Mouse (Mus musculus): ENCODE results near the gene Pcnx3.

- TF ChIP-seq POLR2A (IDR thresholded peaks at IDR 0.05; ENCODE audit: insufficient read depth, low read length) (no peak), CTCF (IDR thresholded peaks at IDR 0.05; ENCODE audit: low read depth, low read length) (no peak)
These were observed 58.8 kb downstream of the Pcnx3 start for GRCm38 (mm10) chr19:5629907-5630306.
